Comparison of ENCODE assay signal across 8 mouse cellular contexts in the genomic region with DNA sequence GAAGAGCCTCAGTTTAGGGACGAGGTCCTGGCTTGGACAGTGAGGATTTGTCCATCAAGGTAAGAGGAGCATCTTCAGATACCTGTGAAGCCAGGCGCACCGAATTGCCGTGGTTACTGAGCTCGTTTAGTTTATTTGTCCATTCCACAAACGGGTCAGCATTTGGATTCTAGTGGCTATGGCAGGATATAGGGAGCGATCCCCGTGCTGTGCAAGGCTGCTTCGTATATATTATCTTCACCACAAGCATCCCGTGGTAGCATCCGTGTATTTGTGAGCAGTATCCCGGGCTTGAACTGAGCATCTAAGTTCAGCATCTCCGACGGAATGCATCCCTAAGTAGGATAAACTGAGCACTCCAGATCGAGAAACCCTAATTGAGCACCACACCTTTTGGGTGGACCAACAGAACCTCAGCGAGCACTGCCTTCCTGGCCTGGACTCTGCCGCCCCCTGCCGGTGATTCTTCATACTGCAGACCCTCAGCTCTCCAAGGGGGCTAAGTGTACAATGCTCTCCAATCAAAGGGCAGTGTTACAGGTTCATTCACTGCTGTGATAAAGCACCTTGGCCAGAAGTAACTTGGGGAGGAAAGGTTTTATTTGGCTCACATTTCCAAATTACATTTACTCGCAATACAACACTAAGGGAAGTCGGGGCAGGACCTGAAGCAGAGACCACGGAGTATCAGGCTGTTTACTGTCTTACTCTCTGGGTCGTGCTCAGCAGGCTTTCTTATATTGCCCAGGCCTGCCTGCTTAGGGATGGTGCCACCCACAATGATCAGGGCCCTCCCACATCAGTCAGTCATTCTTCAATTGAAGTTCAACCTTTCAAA.
DNase-seq lines count a peak whose midpoint lies in the region; ATAC-seq and TF ChIP-seq lines count a peak whose summit lies in the region.

No protein-coding gene starts in this region.

- H3K27me3 ChIP-seq in midbrain, embryonic 11.5 days (ENCODE audit: control insufficient read depth, insufficient read depth, low read length): no peaks in the 10 kb centered on the region

- intact Hi-C loops in gastrocnemius, adult 2 months (cut with DNase I): loop anchor here (1.0 kb wide), 1 partner anchor 114 kb away; no protein-coding TSS in a partner anchor

- peak; percentile 79 for ATAC-seq in midbrain, embryonic 11.5 days (ENCODE audit: low FRiP score)

- no peak overlapping the region for H3K4me2 ChIP-seq in midbrain, embryonic 11.5 days

- no peak overlapping the region for H3K4me3 ChIP-seq in gastrocnemius, adult 2 months
- no peak overlapping the region for H3K4me3 ChIP-seq in midbrain, embryonic 11.5 days (ENCODE audit: low read depth, low read length)

- peak; percentile 59 to 89 for DNase-seq in adrenal gland, adult (ENCODE audit: inconsistent age in 2 of 2, low spot score in 1 of 2)
- peak; percentile 86 to 87 for DNase-seq in cerebellum, postnatal 36 days
- DNase-seq in gastrocnemius, adult 2 months: peak; percentile 74
- DNase-seq in induced T-regulatory cell, adult 2 months (ENCODE audit: low read depth): peak; percentile 79
- DNase-seq in left cerebral cortex, adult 11 months (ENCODE audit: low spot score): peak; percentile 39
- DNase-seq in midbrain, embryonic 11.5 days (ENCODE audit: low spot score, missing footprints): peak; percentile 99
- peak; percentile 38 to 47 for DNase-seq in right cerebral cortex, postnatal 36 days (ENCODE audit: low spot score in 2 of 2)
- DNase-seq in yolk sac, embryonic 10.5 days (ENCODE audit: low spot score): no peak

- no peaks in the 10 kb centered on the region for H3K4me1 ChIP-seq in midbrain, embryonic 11.5 days (ENCODE audit: control insufficient read depth, insufficient read depth, low read length)

- no peaks in the 10 kb centered on the region for H3K36me3 ChIP-seq in midbrain, embryonic 11.5 days (ENCODE audit: control insufficient read depth, insufficient read depth, low read length)

- no peak; the same call in 1 of the 2 replicates for TF ChIP-seq CTCF in gastrocnemius, adult 2 months (IDR thresholded peaks at IDR 0.05)

- no peak overlapping the region for H3K9ac ChIP-seq in midbrain, embryonic 11.5 days (ENCODE audit: low read length)

- 57% methylated on average over 22 of the region's 22 CpGs for WGBS in midbrain, embryonic 11.5 days

- H3K27ac ChIP-seq in gastrocnemius, adult 2 months: no peak overlapping the region
- H3K27ac ChIP-seq in midbrain, embryonic 11.5 days (ENCODE audit: low read depth, low read length): no peak overlapping the region

- H3K9me3 ChIP-seq in midbrain, embryonic 11.5 days (ENCODE audit: control insufficient read depth, low read length): no peaks in the 10 kb centered on the region
